Mouse (Mus musculus) MEL (cell line): ENCODE measurements around the gene Bnip3. TPM values are rescaled to one million over a fixed set of nuclear protein-coding genes. Genes with fewer than 3 reads are reported as not detected.

Experiments
- DNase-seq: peaks from one replicate; pipeline ENCODE4 v3.0.0; 2011; ENCODE audit warnings: low read depth, low spot score
- H3K27ac ChIP-seq: 2 replicates; pipeline ENCODE4 v1.5.1; 2012; ENCODE audit warnings: low read depth, mild to moderate bottlenecking, control low read depth, low read length, moderate library complexity; ENCODE audit not compliant: control insufficient read depth
- H3K27me3 ChIP-seq, 2 experiments: fragments of 150-350 bp in 1 of 2; sonication (generic) in 1 of 2; 2 replicates each; pipeline ENCODE4 v1.6.1; 2012; ENCODE audit warnings: low read length in 2 of 2, mild to moderate bottlenecking in 2 of 2, improper control_type of control experiment in 1 of 2, moderate library complexity in 1 of 2; ENCODE audit not compliant: insufficient read depth in 2 of 2, control insufficient read depth in 1 of 2
- H3K36me3 ChIP-seq, 2 experiments: 2 replicates each; pipeline ENCODE4 v1.6.1; 2012 to 2014; ENCODE audit warnings: low read length in 2 of 2, improper control_type of control experiment in 1 of 2, inconsistent platforms in 1 of 2, mild to moderate bottlenecking in 1 of 2; ENCODE audit not compliant: insufficient read depth in 2 of 2, control insufficient read depth in 1 of 2
- H3K4me1 ChIP-seq, 2 experiments: fragments of 150-350 bp in 1 of 2; sonication (generic) in 1 of 2; 2 replicates each; pipeline ENCODE4 v1.6.1; 2012; ENCODE audit warnings: low read length in 2 of 2, improper control_type of control experiment in 1 of 2, mild to moderate bottlenecking in 1 of 2; ENCODE audit not compliant: insufficient read depth in 2 of 2, control insufficient read depth in 1 of 2
- H3K4me3 ChIP-seq, 2 experiments: fragments of 150-350 bp in 1 of 2; sonication (generic) in 1 of 2; 2 replicates each; pipeline ENCODE4 v1.5.1; 2012; ENCODE audit warnings: low read depth in 2 of 2, low read length in 2 of 2, mild to moderate bottlenecking in 2 of 2, moderate library complexity in 2 of 2, control low read depth in 1 of 2, improper control_type of control experiment in 1 of 2; ENCODE audit not compliant: control insufficient read depth in 1 of 2, insufficient read depth in 1 of 2
- H3K79me2 ChIP-seq: 2 replicates; pipeline ENCODE4 v1.6.1; 2012; ENCODE audit warnings: mild to moderate bottlenecking, low read length, moderate library complexity; ENCODE audit not compliant: control insufficient read depth, poor library complexity, insufficient read depth
- H3K9ac ChIP-seq: 2 replicates; pipeline ENCODE4 v1.6.1; 2012; ENCODE audit warnings: low read depth, mild to moderate bottlenecking, control low read depth, low read length, moderate library complexity; ENCODE audit not compliant: control insufficient read depth, poor library complexity, severe bottlenecking
- H3K9me3 ChIP-seq: fragments of 150-350 bp; sonication (generic); replicated peaks from 2 replicates; pipeline ENCODE4 v1.6.1; 2012; ENCODE audit warnings: mild to moderate bottlenecking, low read length, improper control_type of control experiment, moderate library complexity; ENCODE audit not compliant: insufficient read depth
- BHLHE40 ChIP-seq: IDR thresholded peaks from 2 replicates; pipeline ENCODE4 v1.6.1; 2012; ENCODE audit warnings: low read depth, mild to moderate bottlenecking, inconsistent platforms, low read length, improper control_type of control experiment, borderline replicate concordance
- CHD1 ChIP-seq: IDR thresholded peaks from 2 replicates; pipeline ENCODE4 v1.6.1; 2012; ENCODE audit warnings: low read depth, mild to moderate bottlenecking, inconsistent platforms, low read length, improper control_type of control experiment
- CHD2 ChIP-seq: IDR thresholded peaks from 2 replicates; pipeline ENCODE4 v1.6.1; 2011; ENCODE audit warnings: low read length, improper control_type of control experiment
- E2F4 ChIP-seq: IDR thresholded peaks from 2 replicates; pipeline ENCODE4 v1.6.1; 2011; ENCODE audit warnings: low read depth, low read length, improper control_type of control experiment, borderline replicate concordance
- ELF1 ChIP-seq: IDR thresholded peaks from 2 replicates; pipeline ENCODE4 v1.6.1; 2014; ENCODE audit warnings: low read depth, mild to moderate bottlenecking, inconsistent platforms, low read length, improper control_type of control experiment, moderate library complexity
- EP300 ChIP-seq, 2 experiments: IDR thresholded peaks; 2 replicates each; pipeline ENCODE4 v1.6.1; 2011; ENCODE audit warnings: improper control_type of control experiment in 2 of 2, low read length in 2 of 2, low read depth in 1 of 2, mild to moderate bottlenecking in 1 of 2
- ETS1 ChIP-seq: IDR thresholded peaks from 2 replicates; pipeline ENCODE4 v1.6.1; 2012; ENCODE audit warnings: low read depth, mild to moderate bottlenecking, inconsistent platforms, low read length, improper control_type of control experiment, moderate library complexity
- GATA1 ChIP-seq: IDR thresholded peaks from 2 replicates; pipeline ENCODE4 v1.6.1; 2011; ENCODE audit warnings: low read depth, low read length, improper control_type of control experiment
- JUND ChIP-seq: IDR thresholded peaks from 2 replicates; pipeline ENCODE4 v1.6.1; 2011; ENCODE audit warnings: low read depth, mild to moderate bottlenecking, improper control_type of control experiment, low read length
- KAT2A ChIP-seq: conservative IDR thresholded peaks from 2 replicates; pipeline ENCODE4 v1.6.1; 2012; ENCODE audit warnings: low read depth, low read length, improper control_type of control experiment, inconsistent platforms
- MAFK ChIP-seq: IDR thresholded peaks from 2 replicates; pipeline ENCODE4 v1.6.1; 2011; ENCODE audit warnings: low read depth, mild to moderate bottlenecking, low read length, improper control_type of control experiment, borderline replicate concordance
- MAZ ChIP-seq: IDR thresholded peaks from 2 replicates; pipeline ENCODE4 v1.6.1; 2012; ENCODE audit warnings: low read depth, mild to moderate bottlenecking, inconsistent platforms, low read length, improper control_type of control experiment
- MEF2A ChIP-seq: IDR thresholded peaks from 2 replicates; pipeline ENCODE4 v1.6.1; 2014; ENCODE audit warnings: low read depth, mild to moderate bottlenecking, inconsistent platforms, low read length, improper control_type of control experiment; ENCODE audit not compliant: poor library complexity, insufficient replicate concordance, severe bottlenecking; ENCODE audit errors: extremely low read depth
- MYB ChIP-seq: IDR thresholded peaks from 2 replicates; pipeline ENCODE4 v1.6.1; 2011; ENCODE audit warnings: mild to moderate bottlenecking, low read depth, low read length, improper control_type of control experiment
- NELFE ChIP-seq: IDR thresholded peaks from 2 replicates; pipeline ENCODE4 v1.6.1; 2011; ENCODE audit warnings: low read depth, low read length, improper control_type of control experiment
- RCOR1 ChIP-seq: IDR thresholded peaks from 2 replicates; pipeline ENCODE4 v1.6.1; 2012; ENCODE audit warnings: low read depth, mild to moderate bottlenecking, inconsistent platforms, low read length, improper control_type of control experiment
- SMC3 ChIP-seq: IDR thresholded peaks from 2 replicates; pipeline ENCODE4 v1.6.1; 2011; ENCODE audit warnings: low read depth, low read length, improper control_type of control experiment
- TAL1 ChIP-seq: IDR thresholded peaks from 2 replicates; pipeline ENCODE4 v1.6.1; 2012; ENCODE audit warnings: mild to moderate bottlenecking, inconsistent platforms, low read length, moderate library complexity, mixed read lengths
- TBP ChIP-seq: IDR thresholded peaks from 2 replicates; pipeline ENCODE4 v1.8.0; 2011; ENCODE audit warnings: low read depth, low read length, improper control_type of control experiment
- UBTF ChIP-seq: IDR thresholded peaks from 2 replicates; pipeline ENCODE4 v1.6.1; 2012; ENCODE audit warnings: low read depth, mild to moderate bottlenecking, inconsistent platforms, low read length, improper control_type of control experiment, moderate library complexity, borderline replicate concordance; ENCODE audit not compliant: insufficient read depth
- USF2 ChIP-seq, 2 experiments: IDR thresholded peaks; 2 replicates each; pipeline ENCODE4 v1.6.1; 2011 to 2012; ENCODE audit warnings: improper control_type of control experiment in 2 of 2, low read length in 2 of 2, borderline replicate concordance in 1 of 2, inconsistent platforms in 1 of 2, low read depth in 1 of 2, mild to moderate bottlenecking in 1 of 2; ENCODE audit not compliant: insufficient read depth in 1 of 2
- ZC3H11A ChIP-seq: IDR thresholded peaks from 2 replicates; pipeline ENCODE4 v1.6.1; 2012; ENCODE audit warnings: low read depth, mild to moderate bottlenecking, inconsistent platforms, low read length, improper control_type of control experiment
- ZKSCAN1 ChIP-seq: IDR thresholded peaks from 2 replicates; pipeline ENCODE4 v1.6.1; 2012; ENCODE audit warnings: low read depth, mild to moderate bottlenecking, inconsistent platforms, low read length, improper control_type of control experiment, moderate library complexity
- ZMIZ1 ChIP-seq: IDR thresholded peaks from 2 replicates; pipeline ENCODE4 v1.6.1; 2012; ENCODE audit warnings: low read depth, mild to moderate bottlenecking, inconsistent platforms, low read length, improper control_type of control experiment, moderate library complexity
- polyA plus RNA-seq, 2 experiments: library from polyadenylated mRNA; stranded (reverse) in 1 of 2; unstranded in 1 of 2; fragments of >175 nt in 1 of 2; fragments of >200 nt in 1 of 2; gene quantifications; 2 replicates each; pipeline versions ENCODE4 v1.2.1 to v1.2.4; 2012; ENCODE audit warnings: low replicate concordance in 2 of 2, low read depth in 1 of 2; ENCODE audit not compliant: insufficient read length in 2 of 2, insufficient read depth in 1 of 2, missing spikeins in 1 of 2
- total RNA-seq: library from RNA; depleted of rRNA; stranded (reverse); fragments of 300-350 nt; gene quantifications from 2 replicates; pipeline ENCODE4 v1.2.3, GENCODE M21; 2012

Gene Bnip3
- total and polyA plus RNA-seq, 3 experiments = 37.0 to 135 TPM; not detected in 1

- Histone ChIP-seq H3K9me3 (no peaks in the 10 kb centered on the region), H3K4me1 (peaks cover 3 to 12% of the 10 kb centered on the region in 2 experiments), H3K9ac (no peak overlapping the region), H3K79me2 (peaks cover 16% of the 10 kb centered on the region; the same call in 1 of the 2 replicates), H3K4me3 (no peak overlapping the region), H3K36me3 (peaks cover 8 to 10% of the 10 kb centered on the region in 2 experiments; a peak in 3 of 4 replicates), H3K27me3 (no peaks in the 10 kb centered on the region), H3K27ac (no peak overlapping the region)
- no peak for DNase-seq
- TF ChIP-seq ZKSCAN1 (no peak), RCOR1 (no peak), SMC3 (no peak), KAT2A (no peak)
- TF ChIP-seq, all 39 proteins: peak for 0
Observed at GRCm38 (mm10) chr7:138903886-138904435, 5.4 kb downstream of the Bnip3 start.

DNA sequence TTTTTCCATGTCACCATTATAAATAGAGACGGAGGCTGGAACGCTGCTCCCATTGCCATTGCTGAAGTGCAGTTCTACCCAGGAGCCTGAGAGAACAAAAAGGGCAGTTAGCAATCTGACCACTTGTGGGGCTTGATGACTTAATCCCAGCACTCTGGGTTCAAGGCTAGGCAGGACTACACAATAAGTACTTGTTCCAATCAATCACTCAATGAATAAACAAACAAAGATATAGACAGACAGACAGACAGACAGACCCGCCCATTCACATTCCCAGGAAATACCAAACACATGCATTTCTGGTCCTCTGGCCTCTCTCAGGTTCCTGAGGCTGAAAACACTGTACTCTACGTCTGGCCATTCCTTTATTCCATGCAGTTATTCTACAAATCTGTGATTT, 10.6 kb downstream of the Bnip3 start:
- DNase-seq = no peak
- no peak for TF ChIP-seq MAZ
- no peak for TF ChIP-seq CHD2
- TF ChIP-seq ZMIZ1 = no peak
- TF ChIP-seq ETS1 = no peak
- TF ChIP-seq CHD1 = no peak
- TF ChIP-seq E2F4 = no peak
- TF ChIP-seq BHLHE40 = no peak
- TF ChIP-seq MYB = no peak
- TF ChIP-seq USF2 (IDR thresholded peaks at IDR 0.05; ENCODE audit: borderline replicate concordance in 1 of 2, insufficient read depth in 1 of 2, low read depth in 1 of 2, low read length in 2 of 2) = no peak
- TF ChIP-seq TAL1 = no peak
- TF ChIP-seq, all 39 proteins: peak for 0
- H3K36me3 ChIP-seq = peaks cover 0 to 16% of the 10 kb centered on the region in 2 experiments; a peak in 1 of 4 replicates

GRCm38 (mm10) chr7:138898122-138898521, 11.2 kb downstream of the Bnip3 start:
- no peaks in the 10 kb centered on the region for H3K27me3 ChIP-seq
- DNase-seq = no peak
- no peak overlapping the region for H3K9ac ChIP-seq
- peaks cover 0 to 19% of the 10 kb centered on the region in 2 experiments; a peak in 2 of 4 replicates for H3K36me3 ChIP-seq
- H3K9me3 ChIP-seq = no peaks in the 10 kb centered on the region
- H3K4me3 ChIP-seq = no peak overlapping the region
- no peaks in the 10 kb centered on the region; a peak in 1 of 4 replicates for H3K4me1 ChIP-seq
- H3K79me2 ChIP-seq = peaks cover 5% of the 10 kb centered on the region; the same call in 1 of the 2 replicates
- no peak overlapping the region for H3K27ac ChIP-seq
- TF ChIP-seq MAFK = no peak
- TF ChIP-seq JUND = no peak
- no peak for TF ChIP-seq MEF2A
- TF ChIP-seq TBP = no peak
- TF ChIP-seq GATA1 = no peak
- TF ChIP-seq EP300 (IDR thresholded peaks at IDR 0.05; ENCODE audit: low read depth in 1 of 2, low read length in 2 of 2) = no peak
- no peak for TF ChIP-seq UBTF
- no peak for TF ChIP-seq ELF1
- no peak for TF ChIP-seq RCOR1
- no peak for TF ChIP-seq ZMIZ1
- no peak for TF ChIP-seq NELFE
- no peak for TF ChIP-seq USF2 (IDR thresholded peaks at IDR 0.05; ENCODE audit: borderline replicate concordance in 1 of 2, insufficient read depth in 1 of 2, low read depth in 1 of 2, low read length in 2 of 2)
- no peak for TF ChIP-seq ZKSCAN1
- no peak for TF ChIP-seq CHD2
- no peak for TF ChIP-seq E2F4
- TF ChIP-seq ZC3H11A = no peak
- TF ChIP-seq MYB = no peak
- no peak for TF ChIP-seq MAZ

More for the DNA sequence above, 10.6 kb downstream of the Bnip3 start:
- no peaks in the 10 kb centered on the region; a peak in 1 of 4 replicates for H3K4me1 ChIP-seq
- H3K27ac ChIP-seq = no peak overlapping the region
- no peak overlapping the region for H3K9ac ChIP-seq
- peaks cover 6% of the 10 kb centered on the region; the same call in 1 of the 2 replicates for H3K79me2 ChIP-seq
- H3K9me3 ChIP-seq = no peaks in the 10 kb centered on the region
- H3K4me3 ChIP-seq = no peak overlapping the region
- H3K27me3 ChIP-seq = no peaks in the 10 kb centered on the region
